In the genomic region with DNA sequence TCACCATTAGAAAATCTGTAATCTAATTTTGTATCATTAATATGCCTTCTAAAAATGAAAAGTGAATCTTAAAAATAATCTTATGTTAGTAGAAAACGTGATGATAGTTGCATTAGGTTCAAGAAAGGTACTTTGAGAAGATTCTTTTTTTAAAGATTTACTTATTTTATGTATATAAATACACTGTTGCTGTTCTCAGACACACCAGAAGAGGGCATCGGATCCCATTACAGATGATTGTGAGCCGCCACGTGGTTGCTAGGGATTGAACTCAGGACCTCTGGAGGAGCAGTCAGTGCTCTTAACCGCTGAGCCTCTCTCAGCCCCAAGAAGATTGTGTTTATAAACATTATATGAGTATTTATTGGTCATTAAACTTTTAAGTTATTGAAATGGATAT, we compare ENCODE assay signal across 22 mouse cellular contexts.
DNase-seq lines count a peak whose midpoint lies in the region; ATAC-seq and TF ChIP-seq lines count a peak whose summit lies in the region.
"Had no signal": no experiment of that assay in that cellular context is flagged by ENCODE, and none has a peak within 500 bp of the region (broad histone marks: within the 10 kb centered on the region; RNA-seq: fewer than 3 reads in every experiment).

No protein-coding gene starts in this region.

- H3K4me3 ChIP-seq in forebrain, postnatal 0 days (ENCODE audit: low read depth, low read length), result no peak overlapping the region
- H3K4me3 ChIP-seq in forebrain, embryonic 12.5 days (replicated peaks), result no peak overlapping the region
- no peak overlapping the region for H3K4me3 ChIP-seq in kidney, postnatal 0 days (replicated peaks; ENCODE audit: low read depth, low read length)
- H3K4me3 ChIP-seq in lung, embryonic 14.5 days (ENCODE audit: low read depth, low read length), result no peak overlapping the region
- no peak overlapping the region for H3K4me3 ChIP-seq in lung, adult 2 months (replicated peaks; ENCODE audit: extremely low read depth, low read depth, low read length)
- H3K4me3 ChIP-seq in small intestine, adult 2 months (ENCODE audit: low read depth, low read length), result no peak overlapping the region
- H3K4me3 ChIP-seq: embryonic facial prominence, embryonic 12.5 days; heart, embryonic 10.5 days had no signal

- no peak overlapping the region for H3K9ac ChIP-seq in forebrain, postnatal 0 days
- H3K9ac ChIP-seq in forebrain, embryonic 12.5 days, result no peak overlapping the region
- no peak overlapping the region for H3K9ac ChIP-seq in kidney, postnatal 0 days (ENCODE audit: low read depth, low read length)
- no peak overlapping the region for H3K9ac ChIP-seq in lung, embryonic 14.5 days
- H3K9ac ChIP-seq: embryonic facial prominence, embryonic 12.5 days; hindbrain, embryonic 14.5 days had no signal

- no peak overlapping the region for H3K4me2 ChIP-seq in forebrain, postnatal 0 days (ENCODE audit: low read depth)
- no peak overlapping the region for H3K4me2 ChIP-seq in forebrain, embryonic 12.5 days
- no peak overlapping the region for H3K4me2 ChIP-seq in kidney, postnatal 0 days (ENCODE audit: low read length)
- H3K4me2 ChIP-seq in lung, embryonic 14.5 days, result no peak overlapping the region
- H3K4me2 ChIP-seq: embryonic facial prominence, embryonic 12.5 days; hindbrain, embryonic 14.5 days had no signal

- ATAC-seq in forebrain, postnatal 0 days, result no peak
- ATAC-seq in forebrain, embryonic 12.5 days (ENCODE audit: low FRiP score), result no peak
- ATAC-seq in kidney, postnatal 0 days (replicated peaks; ENCODE audit: low FRiP score, low read depth), result no peak
- no peak for ATAC-seq in lung, embryonic 14.5 days (ENCODE audit: insufficient read depth)
- ATAC-seq: CD4-positive, CD25-positive, alpha-beta regulatory T cell, adult 4 months; forebrain, embryonic 16.5 days had no signal

- H3K9me3 ChIP-seq in forebrain, postnatal 0 days (ENCODE audit: low read length), result no peaks in the 10 kb centered on the region
- H3K9me3 ChIP-seq in forebrain, embryonic 12.5 days, result no peaks in the 10 kb centered on the region
- H3K9me3 ChIP-seq in kidney, postnatal 0 days (replicated peaks; ENCODE audit: low read length), result no peaks in the 10 kb centered on the region
- no peaks in the 10 kb centered on the region for H3K9me3 ChIP-seq in lung, embryonic 14.5 days (ENCODE audit: low read depth, low read length)
- H3K9me3 ChIP-seq: embryonic facial prominence, embryonic 12.5 days; heart, embryonic 10.5 days had no signal

- H3K4me1 ChIP-seq in forebrain, postnatal 0 days (ENCODE audit: insufficient read depth), result no peaks in the 10 kb centered on the region
- H3K4me1 ChIP-seq in forebrain, embryonic 12.5 days, result 0 out of 2 replicates have a peak, but pooled peaks cover 4% of the 10 kb centered on the region
- no peaks in the 10 kb centered on the region for H3K4me1 ChIP-seq in kidney, postnatal 0 days (replicated peaks; ENCODE audit: insufficient read depth, low read length)
- no peaks in the 10 kb centered on the region for H3K4me1 ChIP-seq in lung, embryonic 14.5 days (ENCODE audit: insufficient read depth)
- no peaks in the 10 kb centered on the region for H3K4me1 ChIP-seq in lung, adult 2 months (ENCODE audit: control insufficient read depth, insufficient read depth, low read length)
- H3K4me1 ChIP-seq in small intestine, adult 2 months (ENCODE audit: control insufficient read depth, insufficient read depth, insufficient read length, low read length), result no peaks in the 10 kb centered on the region
- H3K4me1 ChIP-seq: embryonic facial prominence, embryonic 12.5 days; heart, embryonic 10.5 days had no signal

- 81% methylated on average over 5 of the region's 5 CpGs for WGBS in forebrain, postnatal 0 days
- 78% methylated on average over 5 of the region's 5 CpGs for whole genome bisulfite sequencing in forebrain, embryonic 12.5 days
- WGBS in kidney, postnatal 0 days, result 78% methylated on average over 5 of the region's 5 CpGs
- 75% methylated on average over 5 of the region's 5 CpGs for WGBS in lung, embryonic 14.5 days
- 76% methylated on average over 5 of the region's 5 CpGs for WGBS in lung, adult 2 months
- 59% methylated on average over 5 of the region's 5 CpGs for WGBS in small intestine, adult 2 months

- TF ChIP-seq POLR2A in lung, adult 2 months (IDR thresholded peaks at IDR 0.05; ENCODE audit: borderline replicate concordance, extremely low read depth, low read depth, low read length), result no peak
- no peak for TF ChIP-seq POLR2A in small intestine, adult 2 months (IDR thresholded peaks at IDR 0.05; ENCODE audit: low read depth, low read length)

- no peak for DNase-seq in forebrain, postnatal 0 days
- DNase-seq in kidney, postnatal 0 days (ENCODE audit: low spot score), result no peak
- DNase-seq in kidney, postnatal 36 days, result no peak
- DNase-seq in lung, embryonic 14.5 days, result no peak
- no peak for DNase-seq in lung, adult 2 months
- no peak for DNase-seq in spleen, postnatal 10 days (ENCODE audit: low spot score in 2 of 2)
- DNase-seq: adrenal gland, adult 8-10 months; adrenal gland, postnatal 36 days; B cell, adult 2 months; cerebellum, adult 11 months; cerebellum, adult 8-10 months; cerebellum, postnatal 25 days; gastrocnemius, postnatal 36 days; heart, adult 11 months; heart, postnatal 10 days had no signal

- no peaks in the 10 kb centered on the region for H3K36me3 ChIP-seq in forebrain, postnatal 0 days (ENCODE audit: insufficient read depth)
- H3K36me3 ChIP-seq in forebrain, embryonic 12.5 days (replicated peaks), result no peaks in the 10 kb centered on the region
- no peaks in the 10 kb centered on the region for H3K36me3 ChIP-seq in kidney, postnatal 0 days (ENCODE audit: insufficient read depth, low read length)
- H3K36me3 ChIP-seq in lung, embryonic 14.5 days (ENCODE audit: insufficient read depth), result no peaks in the 10 kb centered on the region
- H3K36me3 ChIP-seq in small intestine, adult 2 months (ENCODE audit: control insufficient read depth, insufficient read depth, low read length), result no peaks in the 10 kb centered on the region
- H3K36me3 ChIP-seq: embryonic facial prominence, embryonic 12.5 days; heart, embryonic 10.5 days had no signal

- TF ChIP-seq CTCF in forebrain, postnatal 0 days (IDR thresholded peaks at IDR 0.05; ENCODE audit: low read depth), result peak; percentile 5; the same call in 1 of the 2 replicates
- 0 out of 2 replicates have a peak, but pooled peaks have one; percentile 19 for TF ChIP-seq CTCF in kidney, postnatal 0 days (IDR thresholded peaks at IDR 0.05; ENCODE audit: low read depth)
- peak; percentile 6; the same call in 1 of the 2 replicates for TF ChIP-seq CTCF in lung, embryonic 14.5 days (IDR thresholded peaks at IDR 0.05; ENCODE audit: low read depth)
- no peak for TF ChIP-seq CTCF in lung, adult 2 months (IDR thresholded peaks at IDR 0.05; ENCODE audit: insufficient read depth, low read length)
- TF ChIP-seq CTCF in small intestine, adult 2 months (IDR thresholded peaks at IDR 0.05; ENCODE audit: extremely low read depth, insufficient read length, insufficient replicate concordance, low read depth, low read length), result peak; percentile 11; the same call in 1 of the 2 replicates

- no peak overlapping the region for H3K27ac ChIP-seq in forebrain, postnatal 0 days (ENCODE audit: low read depth, low read length)
- no peak overlapping the region for H3K27ac ChIP-seq in forebrain, embryonic 12.5 days
- no peak overlapping the region for H3K27ac ChIP-seq in kidney, postnatal 0 days
- H3K27ac ChIP-seq in lung, embryonic 14.5 days (ENCODE audit: low read depth), result no peak overlapping the region
- no peak overlapping the region for H3K27ac ChIP-seq in small intestine, adult 2 months (ENCODE audit: insufficient read depth, low read depth, low read length)
- H3K27ac ChIP-seq: embryonic facial prominence, embryonic 12.5 days; heart, embryonic 10.5 days; hindbrain, embryonic 14.5 days had no signal

- H3K27me3 ChIP-seq in forebrain, postnatal 0 days (ENCODE audit: insufficient read depth, low read length), result no peaks in the 10 kb centered on the region
- H3K27me3 ChIP-seq in forebrain, embryonic 12.5 days, result no peaks in the 10 kb centered on the region
- no peaks in the 10 kb centered on the region for H3K27me3 ChIP-seq in kidney, postnatal 0 days (ENCODE audit: insufficient read depth, low read length)
- H3K27me3 ChIP-seq in lung, embryonic 14.5 days (ENCODE audit: insufficient read depth, low read length), result no peaks in the 10 kb centered on the region
- H3K27me3 ChIP-seq in small intestine, adult 2 months (ENCODE audit: control insufficient read depth, insufficient read depth, low read length), result no peaks in the 10 kb centered on the region
- H3K27me3 ChIP-seq: embryonic facial prominence, embryonic 12.5 days had no signal
